ENCODE assay signal across 8 mouse cellular contexts in genomic region chrX:101253952-101254729, GRCm38 (mm10). TPM values are rescaled to one million over a fixed set of nuclear protein-coding genes. Genes with fewer than 3 reads are reported as not detected.
DNase-seq lines count a peak whose midpoint lies in the region; ATAC-seq lines count a peak whose summit lies in the region.

Gene Foxo4, plus strand, starts transcription at chrX:101254528.

- ATAC-seq in hindbrain, embryonic 12.5 days (ENCODE audit: low FRiP score), result peak; percentile 93

- peaks cover 6% of the 10 kb centered on the region; the same call in 1 of the 2 replicates for H3K36me3 ChIP-seq in hindbrain, embryonic 12.5 days

- H3K27ac ChIP-seq in hindbrain, embryonic 12.5 days, result no peak within 1 kb of the TSS

- peaks cover 3% of the 10 kb centered on the region for H3K27me3 ChIP-seq in hindbrain, embryonic 12.5 days

- H3K4me1 ChIP-seq in hindbrain, embryonic 12.5 days, result no peaks in the 10 kb centered on the region

- peak; percentile 93 for DNase-seq in NIH3T3 (ENCODE audit: low read depth)
- DNase-seq in cerebellum, postnatal 10 days, result peak; percentile 86 to 93
- DNase-seq in frontal cortex, postnatal 10 days (ENCODE audit: low spot score in 2 of 2), result peak; percentile 77 to 79
- DNase-seq in layer of hippocampus, postnatal 14 days (ENCODE audit: low spot score in 2 of 2), result peak; percentile 71 to 90
- DNase-seq in lung, postnatal 14 days, result peak; percentile 86
- peak; percentile 86 for DNase-seq in retina, embryonic 14.5 days (ENCODE audit: low spot score)
- peak; percentile 90 for DNase-seq in thymus, postnatal 4 days

- H3K9ac ChIP-seq in hindbrain, embryonic 12.5 days, result peak within 1 kb of the TSS; percentile 53

- 26% methylated on average over 45 of the region's 47 CpGs for WGBS in hindbrain, embryonic 12.5 days

- peak within 1 kb of the TSS; percentile 51 for H3K4me3 ChIP-seq in hindbrain, embryonic 12.5 days

- H3K4me2 ChIP-seq in hindbrain, embryonic 12.5 days (replicated peaks), result peak within 1 kb of the TSS; percentile 61

- H3K9me3 ChIP-seq in hindbrain, embryonic 12.5 days (replicated peaks), result no peaks in the 10 kb centered on the region

RNA-seq across cellular contexts. Expression of gene Foxo4, which starts in this region (rescaled TPM):
- 1.8 and 2.4 TPM in 2 replicates for polyA plus RNA-seq in hindbrain, embryonic 12.5 days (2016; fragmentation: Nextera tagmentation; extraction: Ambion mirVana)
- total RNA-seq in layer of hippocampus, postnatal 14 days (2021), result 10 to 100 TPM; 16.7 to 17.2 TPM
